Mouse (Mus musculus) mesoderm, embryonic 11.5 days (tissue): Measurements from ENCODE around the gene Tnfrsf9.
A peak's percentile ranks its signal among the peaks of the same experiment; 100 is the strongest.
"Not testable (repeated sequence)": the region's sequence is repeated elsewhere in the genome, so short reads cannot be mapped to it uniquely, and the experiment has no call there.

Experiments
- DNase-seq: peaks from one replicate; pipeline ENCODE4 v3.0.0-alpha.2; 2012; ENCODE audit warnings: low read depth, low spot score

Gene Tnfrsf9

DNA sequence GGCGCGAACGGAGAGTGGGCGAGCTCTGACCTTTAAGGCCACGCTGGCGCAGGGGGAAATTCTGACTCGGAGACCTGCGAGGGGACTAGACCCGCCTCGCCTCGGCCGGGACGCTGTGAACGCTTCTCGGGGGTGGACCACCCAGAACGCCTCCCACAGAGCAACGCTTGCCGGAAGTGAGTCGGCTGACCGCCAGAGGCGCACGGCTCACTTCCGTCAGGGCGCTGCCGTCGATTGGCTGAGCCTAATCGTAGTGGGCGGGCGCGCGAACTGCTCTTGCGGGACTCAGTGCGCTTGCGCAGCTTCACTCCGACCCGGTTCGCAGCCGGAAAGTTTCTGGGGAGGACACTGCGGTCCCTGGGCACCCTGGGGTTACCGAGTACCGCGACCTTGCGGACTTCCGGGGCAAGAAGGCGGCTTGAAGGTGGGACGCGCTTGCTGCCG is at the start of gene Tnfrsf9, which contains the start of gene Park7:
Gene Tnfrsf9 (plus strand): TSS at position 273 of the 444 bp plus-strand sequence.
Gene Park7 (minus strand): TSS at position 148 of the 444 bp plus-strand sequence.
- peak; percentile 98 for DNase-seq

DNA sequence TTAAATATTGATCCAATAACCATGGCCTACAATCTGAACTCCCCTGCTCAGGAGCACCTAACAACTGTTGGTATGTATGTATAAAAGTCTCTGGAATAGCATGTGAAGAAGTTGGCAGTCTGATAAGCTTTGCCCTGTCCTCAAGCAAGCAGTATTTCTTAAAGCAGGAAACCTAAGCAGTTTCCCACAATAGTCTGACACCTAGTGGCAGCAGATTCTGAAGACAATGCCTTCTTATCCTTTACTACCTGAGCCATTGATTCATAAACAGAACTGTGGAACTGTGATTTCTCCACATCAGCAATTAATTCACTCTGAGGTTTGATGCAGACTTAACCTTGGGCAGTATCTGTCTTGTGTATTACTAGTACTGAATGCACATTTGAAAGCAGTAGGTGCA is 49.0 kb upstream of the Tnfrsf9 start:
- no peak for DNase-seq

DNA sequence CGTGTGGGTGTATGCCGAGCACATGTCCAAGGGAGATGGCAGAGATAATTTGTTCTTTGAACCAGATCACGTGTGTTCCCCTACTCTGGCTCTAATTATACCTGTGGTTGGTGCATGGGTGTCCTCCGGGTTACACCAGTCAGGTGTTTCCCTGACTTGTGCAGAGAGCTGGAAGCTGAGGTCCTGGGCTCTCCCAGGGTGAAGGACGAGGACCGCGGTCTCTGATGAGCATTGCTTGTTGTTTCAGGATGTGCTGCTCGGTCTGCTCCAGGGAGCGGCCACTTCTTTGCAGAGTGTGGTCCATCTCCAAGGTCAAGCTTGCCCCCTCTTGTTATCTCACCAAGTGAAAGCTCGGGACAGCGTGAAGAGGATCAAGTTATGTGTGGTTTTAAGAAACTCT is 48.3 kb upstream of the Tnfrsf9 start:
- DNase-seq = no peak

DNA sequence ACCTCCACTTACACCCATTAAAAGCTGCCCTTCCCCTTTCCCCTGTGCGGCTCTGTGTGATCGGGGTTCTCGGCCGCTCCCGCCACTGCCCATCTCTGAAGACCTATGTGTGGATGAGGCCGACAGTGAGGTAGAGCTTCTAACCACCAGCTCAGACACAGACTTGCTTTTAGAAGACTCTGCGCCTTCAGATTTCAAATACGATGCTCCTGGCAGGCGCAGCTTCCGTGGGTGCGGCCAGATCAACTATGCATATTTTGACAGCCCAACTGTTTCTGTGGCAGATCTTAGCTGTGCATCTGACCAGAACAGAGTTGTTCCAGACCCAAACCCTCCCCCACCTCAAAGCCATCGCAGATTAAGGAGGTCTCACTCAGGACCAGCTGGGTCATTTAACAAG is 47.9 kb upstream of the Tnfrsf9 start:
- DNase-seq = no peak

- DNase-seq = no peak
Observed at GRCm38 (mm10) chr4:150868161-150868560, 46.2 kb upstream of the Tnfrsf9 start.

GRCm38 (mm10) chr4:150868859-150869258 is 45.5 kb upstream of the Tnfrsf9 start:
- no peak for DNase-seq

DNA sequence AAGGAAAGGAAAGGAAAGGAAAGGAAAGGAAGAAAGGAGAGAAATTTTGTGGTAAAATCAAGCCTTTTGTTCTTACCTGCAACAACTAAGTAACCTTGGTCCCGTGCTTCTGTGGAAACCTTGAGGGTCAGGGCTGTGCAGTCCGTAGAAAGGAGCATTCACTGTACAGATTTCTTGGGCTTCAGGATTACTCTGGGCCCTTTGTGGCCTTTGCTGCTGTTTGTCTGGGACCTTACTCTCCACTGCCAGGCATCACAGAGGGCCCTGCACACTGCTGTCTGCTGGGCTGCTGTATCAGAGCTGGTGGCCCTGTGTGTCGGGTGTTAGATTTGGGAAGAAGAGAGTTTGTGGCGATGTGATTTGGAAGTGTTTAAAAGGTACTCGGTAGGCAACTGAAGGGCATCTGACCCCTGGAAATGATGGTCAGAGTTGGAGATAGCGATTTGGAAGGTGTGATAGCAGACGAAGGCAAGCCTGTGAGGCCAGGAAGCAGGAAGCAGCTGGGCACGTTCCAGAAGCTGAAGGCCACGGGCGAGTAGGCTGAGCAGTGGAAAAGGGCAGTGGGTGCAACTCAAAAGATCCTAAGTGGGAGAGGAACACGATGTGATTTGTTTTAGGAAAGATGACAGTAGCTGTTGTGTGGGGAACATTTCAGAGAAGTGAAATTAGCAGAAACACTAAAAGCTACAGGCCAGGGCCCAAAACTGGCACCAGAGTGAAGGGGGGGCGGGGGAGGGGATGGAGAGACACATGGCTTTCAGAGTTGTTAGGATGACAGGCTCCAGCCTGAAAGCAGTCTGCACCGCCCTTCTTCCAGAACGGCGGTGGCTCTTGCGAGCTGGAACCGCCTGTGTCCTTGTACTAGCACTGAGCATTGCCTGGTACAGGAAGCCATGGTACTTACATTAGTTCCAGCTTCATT is 44.8 kb upstream of the Tnfrsf9 start:
- DNase-seq = no peak

DNA sequence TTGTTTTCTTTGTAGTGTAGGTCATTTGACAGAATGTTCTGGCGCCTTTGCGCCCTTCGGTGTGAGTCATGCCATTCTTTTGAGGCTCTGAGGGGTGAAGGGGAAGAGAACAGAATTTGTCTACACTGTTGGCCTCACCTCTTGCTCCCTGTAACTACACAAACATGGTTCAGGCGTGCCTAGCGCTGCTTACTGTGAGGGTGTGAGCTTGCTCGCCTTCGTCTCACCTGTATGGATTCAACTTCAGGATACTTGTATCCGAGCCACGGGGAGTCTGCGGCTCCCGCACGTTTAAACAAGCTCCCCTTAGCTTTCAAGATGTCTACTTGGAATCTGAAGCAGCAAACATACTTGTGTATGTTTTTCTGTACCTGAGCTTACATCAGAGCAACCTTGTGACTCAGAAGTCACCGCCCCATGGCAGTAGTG is 43.4 kb upstream of the Tnfrsf9 start:
- no peak for DNase-seq

DNA sequence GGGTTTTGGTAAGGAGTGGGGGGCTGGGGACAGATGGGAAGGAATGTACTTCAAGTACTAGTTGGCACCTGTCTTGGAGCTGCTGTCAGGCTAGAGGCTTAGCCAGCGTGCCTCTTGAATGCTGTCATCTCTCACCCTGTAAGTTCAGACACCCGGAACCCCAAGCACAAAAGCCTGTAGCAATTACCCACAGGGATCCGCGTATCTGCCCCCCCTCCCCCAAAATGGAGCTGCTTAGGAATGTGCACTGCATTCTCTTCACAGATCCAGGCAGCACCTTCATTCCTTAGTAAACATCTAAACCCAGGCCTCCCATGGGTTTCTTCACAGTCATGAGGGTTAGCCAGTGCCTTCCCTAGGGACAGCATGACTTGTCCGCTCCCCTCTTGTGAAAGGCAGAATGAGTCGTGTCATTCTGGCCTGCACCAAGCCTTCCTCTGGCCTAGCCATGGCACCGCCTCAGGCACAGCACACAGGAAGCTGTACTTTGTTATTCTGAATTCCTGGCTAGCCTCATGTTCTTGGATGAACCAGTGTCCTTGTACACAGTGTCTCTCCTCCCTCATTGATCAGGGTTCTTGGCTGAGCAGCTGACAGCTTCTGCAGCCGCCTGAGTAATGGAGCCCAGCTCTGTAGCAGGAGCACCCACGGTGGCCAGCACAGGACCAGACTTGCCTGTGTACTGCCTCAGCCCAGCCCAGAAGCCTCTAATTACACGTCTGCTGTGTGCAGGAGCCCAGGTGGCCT is 42.8 kb upstream of the Tnfrsf9 start:
- peak; percentile 43 for DNase-seq

DNA sequence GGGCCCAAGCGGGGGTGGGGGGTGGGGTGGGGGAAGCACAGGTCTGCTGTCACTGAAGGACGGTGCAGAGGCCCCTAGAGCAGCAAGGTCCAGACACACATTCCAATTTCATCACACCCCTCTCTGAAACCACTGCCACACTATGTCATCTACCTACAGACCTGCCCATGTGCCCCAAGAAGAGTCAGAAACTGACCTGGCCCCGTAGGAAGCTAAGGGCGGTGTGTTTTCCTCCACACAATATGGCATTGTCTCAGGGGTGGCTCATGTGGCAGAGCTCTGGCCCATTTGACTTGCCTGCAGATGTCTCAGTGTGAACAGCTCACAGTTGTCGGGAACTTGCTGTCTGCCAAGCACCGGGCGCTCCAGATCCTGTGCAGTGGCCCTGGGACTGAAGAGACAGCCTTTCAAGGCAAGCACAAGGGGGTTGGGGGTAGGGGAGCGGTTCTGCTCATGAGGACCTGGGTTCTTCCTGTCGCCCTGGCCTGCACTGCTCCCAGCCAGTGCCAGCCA is 42.2 kb upstream of the Tnfrsf9 start:
- DNase-seq = no peak

GRCm38 (mm10) chr4:150872681-150873080 is 41.7 kb upstream of the Tnfrsf9 start:
- DNase-seq = no peak

GRCm38 (mm10) chr4:150874416-150874815 is 39.9 kb upstream of the Tnfrsf9 start:
- not testable (repeated sequence) for DNase-seq

- DNase-seq = no peak
Observed at GRCm38 (mm10) chr4:150875393-150875792, 39.0 kb upstream of the Tnfrsf9 start.

GRCm38 (mm10) chr4:150879631-150880030 is 34.7 kb upstream of the Tnfrsf9 start:
- no peak for DNase-seq

DNA sequence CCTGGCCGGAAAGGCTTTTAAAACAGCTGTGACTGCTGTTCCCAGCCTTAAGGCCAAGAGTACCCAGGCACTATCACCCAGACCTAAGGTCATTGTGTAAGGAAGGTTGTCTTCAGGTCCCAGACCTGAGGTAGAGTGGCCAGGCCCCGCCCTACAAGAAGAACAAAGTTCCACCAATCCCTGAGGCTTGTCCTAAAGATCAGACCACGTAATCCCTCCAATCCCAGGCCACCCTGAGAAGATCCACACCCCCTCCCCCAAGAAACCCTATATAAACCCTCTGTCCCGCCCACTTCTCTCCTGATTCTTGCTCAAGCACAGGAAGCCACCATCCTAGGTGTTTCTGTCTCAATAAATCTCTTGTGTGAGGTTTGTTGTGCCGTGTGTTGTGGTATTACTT is 34.0 kb upstream of the Tnfrsf9 start:
- no peak for DNase-seq

DNA sequence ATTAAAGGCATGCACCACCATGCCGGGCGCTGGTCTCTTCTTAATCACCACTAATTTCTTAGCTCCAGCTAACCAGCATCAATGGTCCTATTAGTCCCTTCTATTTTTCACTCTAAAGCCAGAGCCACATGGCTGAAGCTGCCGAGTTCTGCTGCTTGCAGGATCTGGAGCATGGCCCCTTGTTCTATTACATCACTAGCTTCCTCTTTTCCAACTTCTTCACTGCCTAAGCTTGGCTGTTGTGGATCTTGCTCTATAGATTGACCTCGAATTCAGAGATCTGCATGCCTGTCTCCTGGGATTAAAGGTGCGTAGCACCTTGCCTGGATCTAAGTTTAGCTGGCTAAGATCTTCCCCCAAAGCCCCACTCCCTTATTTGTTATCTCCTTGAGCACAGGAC is 31.7 kb upstream of the Tnfrsf9 start:
- no peak for DNase-seq

GRCm38 (mm10) chr4:150887903-150888302 is 26.5 kb upstream of the Tnfrsf9 start:
- no peak for DNase-seq

DNA sequence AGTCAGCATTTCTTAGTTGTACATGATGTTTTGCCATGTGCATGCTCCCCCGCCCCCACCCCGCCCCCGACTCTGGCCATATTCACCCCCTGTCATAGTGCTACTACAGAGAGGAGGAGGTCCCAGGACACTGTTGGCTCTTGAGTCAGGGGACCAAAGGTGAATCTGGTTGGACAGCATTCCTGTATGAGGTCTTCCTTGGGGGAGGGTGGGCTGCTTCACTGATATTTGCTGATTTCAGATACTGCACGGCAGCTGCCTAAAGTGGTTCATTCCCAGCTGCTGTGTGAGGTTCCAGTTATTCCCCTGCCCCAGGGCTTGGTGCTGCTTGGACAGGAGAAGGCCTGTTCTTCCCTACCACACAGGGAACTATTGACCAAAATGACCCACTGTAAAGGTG is 25.9 kb upstream of the Tnfrsf9 start:
- DNase-seq = no peak

GRCm38 (mm10) chr4:150889273-150889954 is 24.9 kb upstream of the Tnfrsf9 start:
- no peak for DNase-seq

- no peak for DNase-seq
Observed at GRCm38 (mm10) chr4:150889955-150890315, 24.4 kb upstream of the Tnfrsf9 start.

DNA sequence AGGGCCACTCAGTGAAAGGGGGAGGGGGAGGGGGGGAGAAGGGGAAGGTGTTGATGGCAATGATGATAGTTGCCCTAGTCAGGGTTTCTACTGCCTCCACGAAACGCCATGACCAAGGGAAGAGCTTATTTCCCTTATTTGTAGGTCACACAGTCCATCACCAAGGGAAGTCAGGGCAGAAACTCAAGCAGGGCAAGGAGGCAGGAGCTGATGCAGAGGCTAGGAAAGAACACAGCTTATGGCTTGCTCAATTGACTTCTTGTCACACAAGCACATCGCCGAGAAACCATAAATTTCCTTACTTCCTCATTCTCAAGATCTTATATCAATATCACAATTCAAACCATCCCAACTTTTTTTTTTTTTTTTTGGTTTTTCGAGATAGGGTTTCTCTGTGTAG is 23.1 kb upstream of the Tnfrsf9 start:
- DNase-seq = no peak
